Comparison of ENCODE assay signal across 8 mouse cellular contexts in genomic region chr17:44261594-44262202, GRCm38 (mm10).
DNase-seq lines count a peak whose midpoint lies in the region; ATAC-seq lines count a peak whose summit lies in the region.

No protein-coding gene starts in this region.

- no peak overlapping the region for H3K9ac ChIP-seq in forebrain, embryonic 11.5 days (ENCODE audit: low read length)

- no peak overlapping the region for H3K4me3 ChIP-seq in forebrain, embryonic 11.5 days (ENCODE audit: low read depth, low read length)

- no peak overlapping the region for H3K4me2 ChIP-seq in forebrain, embryonic 11.5 days (ENCODE audit: low read depth, low read length, severe bottlenecking)

- peak; percentile 33 for DNase-seq in MEL-GATA-1-ER (ENCODE audit: extremely low read depth, low read depth)
- peak; percentile 91 for DNase-seq in brain, adult 2 months (ENCODE audit: low read depth, low spot score)
- peak; percentile 75 for DNase-seq in forebrain, embryonic 11.5 days (ENCODE audit: low spot score)
- DNase-seq in layer of hippocampus, postnatal 10 days (ENCODE audit: low spot score in 2 of 2) = peak; percentile 68 to 69
- DNase-seq in lung, postnatal 4 days = peak; percentile 75 to 78
- DNase-seq in right cerebral cortex, adult 2 months (ENCODE audit: low spot score in 2 of 2) = peak; percentile 57 to 81

- 41% methylated on average over 9 of the region's 15 CpGs for WGBS in forebrain, embryonic 11.5 days

- H3K4me1 ChIP-seq in forebrain, embryonic 11.5 days (replicated peaks; ENCODE audit: control insufficient read depth, insufficient read depth, low read length) = no peaks in the 10 kb centered on the region

- H3K27me3 ChIP-seq in forebrain, embryonic 11.5 days (ENCODE audit: control insufficient read depth, insufficient read depth, low read length) = no peaks in the 10 kb centered on the region; the same call in 1 of the 2 replicates

- ATAC-seq in forebrain, embryonic 11.5 days (replicated peaks; ENCODE audit: low FRiP score) = peak; percentile 79
- peak; percentile 75 to 77 for ATAC-seq in hematopoietic stem cell, adult 5-6 weeks (replicated peaks in 1 of 2; ENCODE audit: insufficient read depth in 1 of 2, low FRiP score in 2 of 2, low TSS enrichment in 1 of 2, low read depth in 1 of 2, poor library complexity in 2 of 2, severe bottlenecking in 2 of 2)
- ATAC-seq in erythroid progenitor cell, adult 5-6 weeks (replicated peaks; ENCODE audit: low FRiP score, poor library complexity, severe bottlenecking) = no peak

- no peaks in the 10 kb centered on the region for H3K36me3 ChIP-seq in forebrain, embryonic 11.5 days (ENCODE audit: control insufficient read depth, insufficient read depth, low read length)

- no peaks in the 10 kb centered on the region for H3K9me3 ChIP-seq in forebrain, embryonic 11.5 days (ENCODE audit: control insufficient read depth, low read length)

- H3K27ac ChIP-seq in forebrain, embryonic 11.5 days (ENCODE audit: low read depth, low read length) = no peak overlapping the region

Comparison
In these comparisons a context has a peak if more than half of its experiments do, and no peak if none do; other contexts are left out.
1. DNase-seq: peak in every context shown above with its lines; median percentile 91 in brain, adult 2 months; 76 in lung, postnatal 4 days; 75 in forebrain, embryonic 11.5 days; 69 in right cerebral cortex, adult 2 months; 68 in layer of hippocampus, postnatal 10 days; 33 in MEL-GATA-1-ER.